Mouse (Mus musculus) E14TG2a.4 (cell line): ENCODE measurements around the gene Gm11238.
"Not testable (repeated sequence)": the region's sequence is repeated elsewhere in the genome, so short reads cannot be mapped to it uniquely, and the experiment has no call there.

Experiments used
- CTCF ChIP-seq: conservative IDR thresholded peaks from 2 replicates; pipeline ENCODE4 v1.5.1; 2014; ENCODE audit warnings: low read length
- NANOG ChIP-seq: IDR thresholded peaks from 2 replicates; pipeline ENCODE4 v1.6.1; 2014; ENCODE audit warnings: borderline replicate concordance, low read length, mixed read lengths

DNA sequence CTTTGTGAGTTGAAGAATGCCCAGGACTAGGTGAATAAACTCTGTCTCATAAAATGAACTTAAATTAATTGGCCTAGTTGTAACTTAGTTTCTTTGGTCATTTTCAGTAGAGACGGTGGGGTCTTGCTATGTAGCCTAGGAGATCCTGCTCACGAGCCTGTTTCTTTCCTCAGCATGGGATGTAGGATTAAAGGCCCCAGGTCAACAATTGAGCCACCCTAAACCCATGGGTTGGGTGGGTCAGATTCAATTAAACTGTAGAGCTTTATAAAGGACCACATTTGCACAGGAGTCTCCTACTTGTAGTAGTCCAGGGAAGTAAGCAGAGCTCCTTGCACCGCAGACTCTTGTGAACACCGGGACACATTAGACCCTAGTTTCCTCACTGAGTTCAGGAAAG lies 30.1 kb downstream of the Gm11238 start, which contains the start of gene Gm11236:
- not testable (repeated sequence) for TF ChIP-seq CTCF, NANOG
